Mouse (Mus musculus) heart, postnatal 0 days (tissue): ENCODE data around the gene Dusp11.

Experiments used
- CTCF ChIP-seq: IDR thresholded peaks from 2 replicates; pipeline ENCODE4 v1.5.1; 2016; ENCODE audit warnings: antibody characterized with exemption, control low read depth, low read depth
- EP300 ChIP-seq: IDR thresholded peaks from 2 replicates; pipeline ENCODE4 v1.6.1; 2016; ENCODE audit warnings: antibody characterized with exemption, low read depth

GRCm38 (mm10) chr6:85966686-85967085 is 5.2 kb upstream of the Dusp11 start:
- TF ChIP-seq CTCF = no peak
- TF ChIP-seq EP300 = no peak
